Mouse (Mus musculus) midbrain, embryonic 14.5 days (tissue): ENCODE measurements around the gene Krt87. TPM values are rescaled to one million over a fixed set of nuclear protein-coding genes. Genes with fewer than 3 reads are reported as not detected.

Experiments
- ATAC-seq: fragments of 200-750 bp; cut with Nextera tagmentation; 2 replicates; pipeline ENCODE4 v1.8.0; 2017; ENCODE audit warnings: moderate number of reproducible peaks, moderate library complexity; ENCODE audit not compliant: low FRiP score, low TSS enrichment
- DNase-seq: peaks from one replicate; pipeline ENCODE4 v3.0.0-alpha.2; 2015
- H3K27ac ChIP-seq: fragments of 300-500 bp; sonication (generic); replicated peaks from 2 replicates; pipeline ENCODE4 v1.5.1; 2014; ENCODE audit warnings: mild to moderate bottlenecking, low read depth, low read length, moderate library complexity
- H3K27me3 ChIP-seq: fragments of 300-500 bp; sonication (generic); 2 replicates; pipeline ENCODE4 v1.6.1; 2014; ENCODE audit warnings: low read length, control low read depth, mixed read lengths; ENCODE audit not compliant: control insufficient read depth, insufficient read depth
- H3K36me3 ChIP-seq: fragments of 300-500 bp; sonication (generic); 2 replicates; pipeline ENCODE4 v1.6.1; 2014; ENCODE audit warnings: low read length, control low read depth; ENCODE audit not compliant: control insufficient read depth, insufficient read depth
- H3K4me1 ChIP-seq: fragments of 300-500 bp; sonication (generic); 2 replicates; pipeline ENCODE4 v1.6.1; 2014; ENCODE audit warnings: mild to moderate bottlenecking, antibody characterized with exemption, low read length, control low read depth; ENCODE audit not compliant: control insufficient read depth, insufficient read depth
- H3K4me2 ChIP-seq: fragments of 300-500 bp; sonication (generic); 2 replicates; pipeline ENCODE4 v1.6.1; 2014; ENCODE audit warnings: mild to moderate bottlenecking, low read length, moderate library complexity
- H3K4me3 ChIP-seq: fragments of 300-500 bp; sonication (generic); replicated peaks from 2 replicates; pipeline ENCODE4 v1.5.1; 2014; ENCODE audit warnings: low read depth, low read length
- H3K9ac ChIP-seq: fragments of 300-500 bp; sonication (generic); replicated peaks from 2 replicates; pipeline ENCODE4 v1.6.1; 2014; ENCODE audit warnings: mild to moderate bottlenecking, low read length, moderate library complexity
- H3K9me3 ChIP-seq: fragments of 300-500 bp; sonication (generic); 2 replicates; pipeline ENCODE4 v1.6.1; 2016; ENCODE audit warnings: low read length, control low read depth, mixed read lengths; ENCODE audit not compliant: control insufficient read depth
- WGBS: fragments of 180-500 bp; shearing (Covaris S2); extraction: QIAGEN DNeasy Blood & Tissue Kit; methylation state at CpG from one replicate; pipeline ENCODE4 v1.1.7; 2014; 5-methylcytosine and 5-hydroxymethylcytosine counted together
- polyA plus RNA-seq: library from polyadenylated mRNA; unstranded; fragments of >200 nt; fragmentation: Nextera tagmentation; extraction: Ambion mirVana; gene quantifications from 2 replicates; pipeline ENCODE4 v1.2.1, GENCODE M21; 2014

Gene Krt87
- polyA plus RNA-seq, 1 experiment from 2014 or later, result 0.26 TPM

DNA sequence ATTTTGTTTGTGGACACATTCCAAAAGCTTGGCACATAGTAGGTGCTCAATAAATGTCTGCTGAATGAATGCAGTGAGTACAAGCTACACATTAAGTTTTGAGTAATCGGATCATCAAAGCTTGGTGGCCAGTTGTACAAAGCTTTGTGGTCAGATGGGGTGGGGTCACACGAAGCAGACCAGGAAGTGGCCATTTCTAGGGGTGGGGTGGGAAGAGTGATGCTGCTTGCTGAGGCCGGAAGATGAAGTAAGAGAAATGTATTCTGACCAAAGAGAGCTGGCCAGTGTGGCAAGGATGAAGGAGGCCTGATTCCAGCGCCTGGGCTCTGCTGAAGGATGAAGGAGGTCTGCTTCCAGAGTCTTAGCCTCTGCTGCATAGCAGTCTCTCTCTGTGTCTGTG, 30.5 kb upstream of the Krt87 start:
- ATAC-seq, result no peak
- 89% methylated on average over 4 of the region's 4 CpGs for WGBS

DNA sequence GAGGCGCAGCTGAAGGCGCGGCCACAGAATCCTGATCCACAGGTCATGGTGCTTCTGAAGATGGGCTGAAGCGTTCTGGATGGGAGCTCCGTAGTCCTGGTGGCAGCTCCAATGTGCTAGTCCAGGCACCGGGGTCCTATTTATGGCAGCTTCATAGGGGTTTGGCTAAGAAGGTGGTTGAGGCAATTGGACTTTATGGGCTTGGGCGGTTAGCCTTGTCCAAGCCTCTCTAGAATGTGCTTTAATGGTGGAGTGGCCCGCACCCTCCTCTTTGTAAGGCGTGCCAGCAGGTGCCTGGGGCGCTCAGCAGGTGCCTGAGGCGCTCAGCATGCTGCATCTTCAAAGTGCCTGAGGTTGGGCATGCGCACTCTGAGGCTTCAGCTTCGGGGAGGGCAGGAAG, 25.0 kb upstream of the Krt87 start, which contains the start of gene Krt81:
TSS of gene Krt81 (minus strand) at position 101 of the 400 bp plus-strand sequence.
- Histone ChIP-seq H3K9ac (no peak within 1 kb of the TSS), H3K36me3 (no peaks in the 10 kb centered on the region), H3K4me1 (0 out of 2 replicates have a peak, but pooled peaks cover 4% of the 10 kb centered on the region), H3K9me3 (no peaks in the 10 kb centered on the region), H3K27me3 (no peaks in the 10 kb centered on the region), H3K4me3 (no peak within 1 kb of the TSS), H3K4me2 (no peak within 1 kb of the TSS), H3K27ac (no peak within 1 kb of the TSS)
- 82% methylated on average over 13 of the region's 13 CpGs for WGBS
- DNase-seq, result no peak
- ATAC-seq, result no peak

More for the DNA sequence above, 30.5 kb upstream of the Krt87 start:
- Histone ChIP-seq H3K4me3 (no peak overlapping the region), H3K9ac (no peak overlapping the region), H3K36me3 (no peaks in the 10 kb centered on the region), H3K4me2 (no peak overlapping the region), H3K4me1 (no peaks in the 10 kb centered on the region), H3K27me3 (no peaks in the 10 kb centered on the region), H3K9me3 (no peaks in the 10 kb centered on the region), H3K27ac (no peak overlapping the region)
- no peak for DNase-seq

DNA sequence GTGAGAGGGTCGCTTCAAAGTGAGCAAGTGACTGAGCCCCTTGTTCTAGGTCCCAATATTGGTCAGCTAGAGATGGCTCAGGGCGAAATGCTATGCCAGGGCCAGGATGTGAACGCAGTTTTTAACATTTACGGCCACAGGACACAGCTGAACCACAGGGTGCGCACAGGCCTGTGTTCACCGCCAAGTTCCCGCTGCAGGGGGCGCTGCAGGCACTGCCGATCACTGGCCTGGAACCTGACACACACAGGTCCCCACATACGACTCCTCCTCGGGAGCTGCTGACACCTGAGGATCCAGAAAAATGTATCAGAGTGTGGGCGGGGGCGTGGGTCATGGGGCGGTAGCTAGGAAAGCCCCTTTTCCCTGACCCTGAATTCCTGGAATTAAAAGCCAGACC, 20.7 kb upstream of the Krt87 start:
- Histone ChIP-seq H3K4me2 (no peak overlapping the region), H3K4me1 (0 out of 2 replicates have a peak, but pooled peaks cover 4% of the 10 kb centered on the region), H3K9ac (no peak overlapping the region), H3K27me3 (no peaks in the 10 kb centered on the region), H3K36me3 (no peaks in the 10 kb centered on the region), H3K4me3 (no peak overlapping the region), H3K9me3 (no peaks in the 10 kb centered on the region), H3K27ac (no peak overlapping the region)
- 82% methylated on average over 14 of the region's 14 CpGs for WGBS
- ATAC-seq (no peak), DNase-seq (no peak)

DNA sequence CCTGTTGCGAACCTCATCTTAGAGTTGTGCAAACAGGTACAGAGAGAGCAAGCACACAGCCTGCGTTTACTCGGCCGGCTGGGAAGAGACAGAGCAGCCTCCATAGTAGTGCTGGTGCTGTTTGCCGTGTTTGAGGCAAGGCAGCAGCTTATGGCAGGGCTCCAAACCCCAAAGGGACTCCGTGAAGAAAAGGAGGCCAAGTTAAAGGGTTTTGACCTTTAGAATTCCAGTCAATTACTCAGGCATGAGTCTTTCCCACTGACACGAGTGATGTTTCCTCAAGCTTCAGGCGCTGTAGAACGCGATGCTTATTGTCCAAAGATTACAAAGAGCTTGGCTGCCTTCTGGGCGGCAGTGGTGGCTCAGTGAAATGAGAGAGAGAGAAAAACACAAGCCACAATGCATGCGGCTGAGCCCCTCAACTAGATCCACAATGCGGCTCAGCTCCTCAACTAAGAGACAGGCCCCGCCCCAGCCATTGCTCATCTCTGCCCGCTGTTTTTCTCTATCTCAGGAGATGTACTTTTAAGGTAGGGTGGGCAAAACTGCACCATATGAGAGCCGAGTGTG, 19.8 kb upstream of the Krt87 start:
- Histone ChIP-seq H3K27me3 (no peaks in the 10 kb centered on the region), H3K4me3 (no peak overlapping the region), H3K27ac (no peak overlapping the region), H3K9me3 (no peaks in the 10 kb centered on the region), H3K4me1 (0 out of 2 replicates have a peak, but pooled peaks cover 4% of the 10 kb centered on the region), H3K4me2 (no peak overlapping the region), H3K9ac (no peak overlapping the region), H3K36me3 (no peaks in the 10 kb centered on the region)
- peak; percentile 48 for DNase-seq
- ATAC-seq, result no peak
- whole genome bisulfite sequencing, result 37% methylated on average over 16 of the region's 16 CpGs

DNA sequence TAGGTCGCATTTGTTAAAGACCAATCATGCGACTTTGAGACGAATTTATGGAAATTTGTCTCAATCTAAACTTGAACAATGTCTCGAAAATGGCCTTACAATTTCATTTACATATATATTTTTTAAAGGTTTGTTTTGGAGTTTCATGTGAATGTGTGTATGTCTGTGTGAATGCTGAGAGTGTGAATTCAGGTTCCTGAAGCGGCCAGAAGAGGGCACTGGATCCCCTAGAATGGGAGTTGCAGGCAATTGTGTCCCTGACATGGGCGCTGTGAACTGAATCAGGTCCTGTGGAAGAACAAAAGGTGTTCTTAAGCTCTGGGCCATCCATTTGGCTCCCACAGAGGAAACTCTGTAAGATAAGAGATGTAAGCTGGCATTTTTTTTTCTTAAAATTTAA, 17.3 kb upstream of the Krt87 start:
- Histone ChIP-seq H3K4me2 (no peak overlapping the region), H3K9me3 (no peaks in the 10 kb centered on the region), H3K36me3 (no peaks in the 10 kb centered on the region), H3K27ac (no peak overlapping the region), H3K4me3 (no peak overlapping the region), H3K4me1 (0 out of 2 replicates have a peak, but pooled peaks cover 4% of the 10 kb centered on the region), H3K9ac (no peak overlapping the region), H3K27me3 (no peaks in the 10 kb centered on the region)
- ATAC-seq, result no peak
- 89% methylated on average over 6 of the region's 6 CpGs for WGBS
- DNase-seq, result no peak

DNA sequence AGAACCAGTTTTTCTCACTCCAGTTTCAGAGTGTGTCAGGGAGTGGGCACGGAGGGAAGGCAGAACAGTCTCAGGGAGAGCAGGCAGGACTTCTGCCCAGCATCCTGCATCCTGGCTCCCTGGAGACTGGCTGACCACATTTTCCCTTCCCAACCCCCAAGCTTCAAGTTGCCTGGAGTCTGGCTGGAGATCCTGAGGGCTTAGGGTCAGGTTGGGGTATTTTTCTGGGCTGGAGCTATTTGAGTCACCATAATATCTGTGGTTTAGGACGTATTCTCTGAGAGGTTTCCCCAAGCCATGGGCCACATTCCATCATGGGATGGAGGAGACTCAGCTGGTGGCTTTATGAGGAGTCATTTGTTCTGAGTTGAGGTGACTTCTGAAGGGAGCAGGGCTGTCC, 16.7 kb upstream of the Krt87 start:
- DNase-seq (no peak), ATAC-seq (no peak)
- no peak overlapping the region for H3K4me3 ChIP-seq
- no peak overlapping the region for H3K27ac ChIP-seq
- H3K36me3 ChIP-seq, result no peaks in the 10 kb centered on the region
- H3K9me3 ChIP-seq, result no peaks in the 10 kb centered on the region
- no peak overlapping the region for H3K4me2 ChIP-seq
- H3K9ac ChIP-seq, result no peak overlapping the region
- 0 out of 2 replicates have a peak, but pooled peaks cover 4% of the 10 kb centered on the region for H3K4me1 ChIP-seq
- H3K27me3 ChIP-seq, result no peaks in the 10 kb centered on the region
- 91% methylated on average over 2 of the region's 2 CpGs for WGBS

DNA sequence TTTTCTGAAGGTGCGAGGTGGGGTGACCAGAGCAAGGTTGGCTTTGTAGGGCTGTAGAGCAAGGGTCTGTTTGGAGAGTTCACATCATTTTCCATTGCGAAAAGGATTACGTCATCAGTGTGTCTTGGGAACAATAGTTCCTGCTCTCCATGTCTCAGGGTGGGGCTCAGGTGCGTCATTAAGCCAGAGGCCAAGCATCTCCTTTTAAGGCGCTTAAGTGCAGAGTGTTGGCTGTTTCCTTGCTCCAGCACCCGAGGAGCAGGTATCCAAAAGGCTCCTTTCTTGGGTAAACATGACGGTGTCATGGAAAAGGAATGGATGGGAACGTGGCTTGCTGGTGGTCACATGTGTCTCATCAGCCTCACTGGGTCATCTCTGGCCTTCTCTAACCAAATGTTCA, 16.2 kb upstream of the Krt87 start:
- ATAC-seq (no peak), DNase-seq (no peak)

DNA sequence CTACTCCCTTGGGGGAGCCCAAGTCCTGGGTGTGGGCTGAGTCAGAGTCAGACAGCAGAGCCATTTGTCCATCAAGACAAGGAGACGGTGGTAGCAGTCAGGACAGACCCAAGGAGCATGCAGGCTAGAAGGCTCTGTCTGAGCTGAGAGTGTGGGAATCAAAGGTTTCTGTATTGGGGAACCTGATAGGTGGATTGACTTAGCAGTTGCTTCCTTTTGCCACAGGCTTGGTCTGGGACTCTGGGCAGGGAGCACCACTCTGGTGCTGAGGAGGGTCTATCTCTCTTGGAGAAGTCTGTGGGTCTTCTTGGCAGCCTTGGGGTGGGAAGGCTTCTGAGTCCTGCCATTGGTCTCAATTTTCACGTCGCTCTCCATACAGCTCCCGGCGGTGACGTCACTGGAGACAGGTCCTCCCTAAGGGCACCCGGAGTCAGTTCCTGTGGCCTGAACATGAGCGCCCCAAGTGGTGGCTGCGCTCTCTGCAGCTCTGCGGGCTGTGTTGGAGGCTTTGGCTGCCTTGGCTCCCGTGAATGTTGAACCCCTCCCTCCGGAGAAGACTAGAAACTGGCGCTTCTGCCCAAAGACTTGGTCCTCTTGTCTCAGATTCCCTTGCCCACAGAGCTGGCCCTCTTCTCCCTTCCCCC, 14.6 kb upstream of the Krt87 start:
- no peak overlapping the region for H3K9ac ChIP-seq
- no peak overlapping the region for H3K4me2 ChIP-seq
- H3K27me3 ChIP-seq, result no peaks in the 10 kb centered on the region
- no peak for ATAC-seq
- no peaks in the 10 kb centered on the region for H3K4me1 ChIP-seq
- H3K27ac ChIP-seq, result no peak overlapping the region
- H3K36me3 ChIP-seq, result no peaks in the 10 kb centered on the region
- WGBS, result 7% methylated on average over 13 of the region's 13 CpGs
- peak; percentile 76 for DNase-seq
- H3K4me3 ChIP-seq, result no peak overlapping the region
- H3K9me3 ChIP-seq, result no peaks in the 10 kb centered on the region

More for the DNA sequence above, 16.2 kb upstream of the Krt87 start:
- Histone ChIP-seq H3K9ac (no peak overlapping the region), H3K4me3 (no peak overlapping the region), H3K4me1 (0 out of 2 replicates have a peak, but pooled peaks cover 4% of the 10 kb centered on the region), H3K4me2 (no peak overlapping the region), H3K9me3 (no peaks in the 10 kb centered on the region), H3K27me3 (no peaks in the 10 kb centered on the region), H3K27ac (no peak overlapping the region), H3K36me3 (no peaks in the 10 kb centered on the region)
- 91% methylated on average over 8 of the region's 8 CpGs for WGBS

DNA sequence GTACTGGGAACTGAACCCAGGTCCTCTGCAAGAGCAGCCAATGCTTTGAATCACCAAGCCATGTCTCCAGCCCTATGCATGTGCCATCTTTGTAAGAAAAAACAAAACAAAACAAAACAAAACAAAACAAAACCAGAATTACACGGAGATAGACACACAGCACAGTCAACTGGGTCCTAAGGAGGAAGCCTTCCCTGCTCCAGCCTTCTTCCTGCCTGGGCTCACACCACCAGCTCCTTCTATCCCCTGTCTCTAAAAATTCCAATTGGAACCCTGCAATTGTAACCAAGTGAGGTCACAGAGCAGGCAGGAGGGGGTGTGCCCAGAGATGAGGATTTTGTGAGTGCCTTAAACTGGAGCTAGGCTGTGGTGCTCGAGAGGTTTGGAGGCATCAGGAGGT, 8.8 kb upstream of the Krt87 start, which contains the start of gene Krt88:
TSS of gene Krt88 (plus strand) at position 301 of the 400 bp plus-strand sequence.
- no peak within 1 kb of the TSS for H3K4me3 ChIP-seq
- no peaks in the 10 kb centered on the region for H3K27me3 ChIP-seq
- H3K4me1 ChIP-seq, result no peaks in the 10 kb centered on the region
- no peaks in the 10 kb centered on the region for H3K9me3 ChIP-seq
- H3K4me2 ChIP-seq, result no peak within 1 kb of the TSS
- ATAC-seq, result no peak
- no peak for DNase-seq
- no peaks in the 10 kb centered on the region for H3K36me3 ChIP-seq
- no peak within 1 kb of the TSS for H3K9ac ChIP-seq
- 77% methylated on average over 2 of the region's 2 CpGs for WGBS
- H3K27ac ChIP-seq, result no peak within 1 kb of the TSS
